Mouse (Mus musculus): ENCODE measurements around the gene Slc7a4. TPM values are rescaled to one million over a fixed set of nuclear protein-coding genes. Genes with fewer than 3 reads are reported as not detected.
"Not testable (repeated sequence)": the region's sequence is repeated elsewhere in the genome, so short reads cannot be mapped to it uniquely, and the experiment has no call there.

Slc7a4 gene
- polyA plus RNA-seq, 1 experiment: not detected

DNA sequence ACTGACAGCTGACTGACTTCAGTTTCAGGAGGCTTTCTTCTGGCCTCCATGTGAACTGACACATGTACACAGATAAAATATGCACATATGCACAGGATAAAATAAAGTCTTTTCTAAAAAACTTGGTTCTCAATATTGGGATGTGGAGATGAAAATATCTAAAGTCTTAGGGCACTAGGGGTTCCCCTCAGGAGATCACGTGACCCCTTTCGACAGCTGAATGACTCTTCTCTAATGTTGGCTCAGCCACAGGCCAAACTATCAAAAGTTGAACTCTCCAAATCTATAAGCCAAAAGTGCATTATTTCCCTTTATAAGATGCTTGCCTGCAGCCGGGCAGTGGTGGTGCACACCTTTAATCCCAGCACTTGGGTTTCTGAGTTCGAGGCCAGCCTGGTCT is 26.8 kb downstream of the Slc7a4 start:
- H3K4me1 ChIP-seq (ENCODE audit: control insufficient read depth): peaks cover 46% of the 10 kb centered on the region
- no peak for TF ChIP-seq GATA1 (IDR thresholded peaks at IDR 0.05; ENCODE audit: low read length)

DNA sequence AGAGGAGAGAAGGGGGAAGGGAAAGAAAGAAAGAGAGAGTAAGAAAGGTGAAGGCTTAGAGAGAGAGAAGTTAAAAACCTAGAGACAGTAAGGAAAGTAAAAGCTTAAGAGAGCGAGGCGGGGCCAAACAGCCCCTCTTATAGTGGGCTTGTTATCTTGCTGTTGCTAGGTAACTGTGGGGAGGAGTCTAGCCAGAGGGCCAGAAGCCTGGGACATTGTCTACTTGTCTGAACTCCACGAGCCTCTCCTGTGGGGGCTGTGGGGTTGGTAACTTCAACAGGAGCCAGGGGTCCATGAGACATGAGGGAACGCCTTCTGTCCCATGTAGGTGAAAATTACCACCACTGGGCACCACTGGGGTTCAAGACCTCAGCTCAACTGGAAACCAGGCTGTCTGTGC is 28.3 kb downstream of the Slc7a4 start:
- Histone ChIP-seq H3K4me1 (ENCODE audit: control insufficient read depth) (peaks cover 43% of the 10 kb centered on the region), H3K4me3 (replicated peaks) (peak overlapping the region; percentile 58), H3K27me3 (ENCODE audit: control insufficient read depth) (peaks cover 16% of the 10 kb centered on the region)
- peak; percentile 50; the same call in 1 of the 2 replicates for TF ChIP-seq GATA1 (IDR thresholded peaks at IDR 0.05; ENCODE audit: low read length)
- H3K36me3 ChIP-seq (ENCODE audit: control insufficient read depth); H3K9me3 ChIP-seq (ENCODE audit: control insufficient read depth, low read length): not testable (repeated sequence)

More for the DNA sequence above, 26.8 kb downstream of the Slc7a4 start:
- Histone ChIP-seq H3K9me3 (ENCODE audit: control insufficient read depth, low read length) (no peaks in the 10 kb centered on the region), H3K36me3 (ENCODE audit: control insufficient read depth) (no peaks in the 10 kb centered on the region), H3K27me3 (ENCODE audit: control insufficient read depth) (peaks cover 31% of the 10 kb centered on the region), H3K4me3 (replicated peaks) (no peak overlapping the region)

DNA sequence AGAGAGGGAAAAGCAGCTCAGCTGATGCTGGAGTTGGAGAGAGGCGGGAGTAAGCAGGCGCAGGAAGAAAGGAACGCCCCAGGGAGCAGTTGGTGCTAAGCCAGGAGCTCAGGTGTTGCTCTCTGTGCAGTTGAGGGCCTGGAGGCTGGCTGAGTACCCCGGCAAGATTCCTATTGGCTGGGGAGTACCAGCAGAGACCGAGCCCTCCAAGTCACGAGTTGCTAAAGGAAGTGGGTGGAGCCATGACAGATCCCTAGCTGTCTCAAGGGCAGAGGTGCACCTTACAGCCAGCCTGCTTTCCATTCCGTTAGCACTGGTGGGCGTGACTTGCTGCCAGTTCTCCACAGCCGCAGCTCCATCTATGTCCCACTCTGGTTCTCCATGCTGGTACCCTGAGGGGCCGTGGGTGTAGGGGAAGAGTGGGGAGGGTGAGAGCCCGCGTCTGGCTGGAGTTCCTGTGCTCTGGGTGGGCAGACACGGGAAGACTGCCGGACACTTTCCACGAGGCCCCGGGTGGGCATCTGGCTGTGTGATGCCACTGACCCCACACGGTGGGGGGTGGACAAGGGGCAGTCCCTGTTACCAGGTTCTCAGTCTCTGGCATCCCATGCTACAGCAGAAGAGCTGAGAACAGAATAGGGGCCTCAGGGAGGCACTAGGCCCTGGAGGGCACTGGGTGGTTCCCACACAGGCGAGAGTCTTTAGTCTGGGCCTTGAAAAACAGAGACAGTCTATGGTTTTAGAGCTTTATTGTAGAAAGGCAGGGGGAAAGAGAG is 28.9 kb downstream of the Slc7a4 start:
- TF ChIP-seq TAL1 (IDR thresholded peaks at IDR 0.05; ENCODE audit: low read length) (no peak), GATA1 (IDR thresholded peaks at IDR 0.05; ENCODE audit: low read length) (no peak)
- no peaks in the 10 kb centered on the region for H3K36me3 ChIP-seq (ENCODE audit: control insufficient read depth)
- H3K4me1 ChIP-seq (ENCODE audit: control insufficient read depth): peaks cover 41% of the 10 kb centered on the region
- H3K27me3 ChIP-seq (ENCODE audit: control insufficient read depth): peaks cover 10% of the 10 kb centered on the region
- H3K9me3 ChIP-seq (ENCODE audit: control insufficient read depth, low read length): no peaks in the 10 kb centered on the region
- peak overlapping the region; percentile 58 for H3K4me3 ChIP-seq (replicated peaks)

DNA sequence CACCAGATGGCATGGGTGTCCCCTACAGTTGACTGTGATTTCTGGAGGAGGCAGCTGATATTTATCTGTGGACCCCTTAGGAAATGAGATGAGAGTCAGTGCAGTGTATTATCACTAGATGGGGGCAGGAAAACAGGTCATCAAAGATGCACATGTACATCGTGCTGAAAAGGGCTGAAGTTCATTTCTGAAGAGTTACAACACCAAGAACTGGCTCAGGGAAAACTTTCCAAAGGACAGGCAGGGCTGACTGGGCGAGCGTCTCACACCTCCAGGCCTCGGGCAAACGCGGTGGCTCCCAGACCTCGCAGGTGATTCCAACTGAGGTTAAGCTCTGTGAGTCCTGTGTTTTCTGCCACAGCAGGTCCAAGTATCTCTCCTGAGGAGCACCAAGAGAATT is 30.2 kb downstream of the Slc7a4 start:
- Histone ChIP-seq H3K9me3 (ENCODE audit: control insufficient read depth, low read length) (no peaks in the 10 kb centered on the region), H3K4me1 (ENCODE audit: control insufficient read depth) (peaks cover 29% of the 10 kb centered on the region), H3K4me3 (replicated peaks) (no peak overlapping the region), H3K27me3 (ENCODE audit: control insufficient read depth) (no peaks in the 10 kb centered on the region; the same call in 1 of the 2 replicates), H3K36me3 (ENCODE audit: control insufficient read depth) (no peaks in the 10 kb centered on the region)
- no peak for TF ChIP-seq GATA1 (IDR thresholded peaks at IDR 0.05; ENCODE audit: low read length)
- no peak for TF ChIP-seq TAL1 (IDR thresholded peaks at IDR 0.05; ENCODE audit: low read length)

DNA sequence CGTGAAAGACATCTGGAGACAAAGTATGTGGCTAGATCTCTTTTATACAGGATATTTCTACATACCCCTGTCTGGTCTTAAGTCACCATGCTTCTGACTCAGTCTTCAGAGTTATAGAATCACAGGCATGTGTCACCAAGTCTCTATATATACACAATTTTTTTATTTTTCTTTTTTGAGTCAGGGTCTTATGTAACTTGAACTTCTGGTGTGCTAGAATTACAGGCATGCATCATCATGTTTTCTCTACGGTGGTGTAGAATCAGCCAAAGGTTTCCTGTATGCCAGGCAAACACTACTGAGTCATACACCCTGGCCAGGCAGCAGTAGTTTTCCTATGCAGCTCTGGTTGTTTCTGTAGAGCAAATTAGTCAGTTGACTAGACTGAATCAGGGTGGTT is 40.4 kb downstream of the Slc7a4 start:
- H3K36me3 ChIP-seq (ENCODE audit: control insufficient read depth): no peaks in the 10 kb centered on the region
- H3K4me1 ChIP-seq (ENCODE audit: control insufficient read depth): no peaks in the 10 kb centered on the region
- TF ChIP-seq TAL1 (IDR thresholded peaks at IDR 0.05; ENCODE audit: low read length) (no peak), GATA1 (IDR thresholded peaks at IDR 0.05; ENCODE audit: low read length) (no peak)
- peaks cover 28% of the 10 kb centered on the region for H3K27me3 ChIP-seq (ENCODE audit: control insufficient read depth)
- no peak overlapping the region for H3K4me3 ChIP-seq (replicated peaks)
- H3K9me3 ChIP-seq (ENCODE audit: control insufficient read depth, low read length): peaks cover 2% of the 10 kb centered on the region; the same call in 1 of the 2 replicates

DNA sequence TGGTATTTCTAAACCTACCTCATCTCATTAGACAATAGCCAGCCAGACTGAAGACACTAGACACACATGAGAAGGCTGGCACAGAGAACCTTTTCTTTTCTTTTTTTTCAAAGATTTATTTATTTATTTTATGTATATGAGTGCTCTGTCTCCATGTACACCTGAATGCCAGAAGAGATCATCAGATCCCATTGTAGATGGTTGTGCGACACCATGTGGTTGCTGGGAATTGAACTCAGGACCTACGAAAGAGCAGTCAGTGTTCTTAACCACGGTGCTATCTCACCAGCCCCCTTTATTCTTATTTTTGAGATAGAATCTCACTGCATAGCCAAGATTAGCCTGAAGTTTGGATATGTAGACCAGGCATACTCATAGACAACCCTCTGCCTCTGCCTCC is 46.4 kb downstream of the Slc7a4 start:
- peaks cover 2% of the 10 kb centered on the region; the same call in 1 of the 2 replicates for H3K9me3 ChIP-seq (ENCODE audit: control insufficient read depth, low read length)
- TF ChIP-seq GATA1 (IDR thresholded peaks at IDR 0.05; ENCODE audit: low read length) (no peak), TAL1 (IDR thresholded peaks at IDR 0.05; ENCODE audit: low read length) (no peak)
- H3K27me3 ChIP-seq (ENCODE audit: control insufficient read depth): peaks cover 15% of the 10 kb centered on the region
- H3K4me3 ChIP-seq (replicated peaks): no peak overlapping the region
- H3K36me3 ChIP-seq (ENCODE audit: control insufficient read depth): no peaks in the 10 kb centered on the region
- H3K4me1 ChIP-seq (ENCODE audit: control insufficient read depth): peaks cover 5% of the 10 kb centered on the region

DNA sequence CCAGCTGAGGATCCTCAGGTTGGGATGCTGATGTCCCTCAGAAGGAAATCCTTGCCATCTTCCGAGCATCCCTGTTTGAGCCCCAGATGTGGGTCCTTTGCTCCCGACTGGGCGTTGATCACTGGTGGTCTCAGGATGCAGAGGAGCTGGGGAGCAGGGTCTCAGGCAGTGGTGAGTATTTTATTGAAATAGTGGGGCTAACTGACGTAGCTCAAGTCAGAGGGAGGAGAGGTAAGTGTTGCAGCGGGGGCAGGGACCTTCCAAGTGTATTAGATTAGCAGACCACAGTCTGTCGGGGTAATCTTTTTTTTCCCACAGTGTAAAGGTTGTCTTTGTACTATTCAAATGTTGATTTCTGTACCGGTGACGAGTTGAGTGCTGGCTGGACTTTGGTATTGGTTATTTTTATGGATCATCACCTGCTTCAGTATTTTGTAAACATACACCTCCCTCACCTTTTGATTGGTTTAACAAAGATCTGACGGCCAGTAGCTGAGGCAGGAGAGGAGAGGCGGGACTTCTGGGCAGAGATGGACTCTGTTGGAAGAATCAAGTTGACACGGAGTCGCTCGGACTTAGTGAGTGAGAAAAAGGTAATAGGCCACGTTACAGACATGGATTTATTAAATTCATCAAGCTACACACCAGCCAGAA is 50.2 kb downstream of the Slc7a4 start:
- Histone ChIP-seq H3K36me3 (ENCODE audit: control insufficient read depth) (peaks cover 18% of the 10 kb centered on the region), H3K4me1 (ENCODE audit: control insufficient read depth) (peaks cover 28% of the 10 kb centered on the region), H3K4me3 (replicated peaks) (no peak overlapping the region), H3K27me3 (ENCODE audit: control insufficient read depth) (peaks cover 3% of the 10 kb centered on the region; the same call in 1 of the 2 replicates), H3K9me3 (ENCODE audit: control insufficient read depth, low read length) (peaks cover 2% of the 10 kb centered on the region; the same call in 1 of the 2 replicates)
- TF ChIP-seq GATA1 (IDR thresholded peaks at IDR 0.05; ENCODE audit: low read length): no peak
- no peak for TF ChIP-seq TAL1 (IDR thresholded peaks at IDR 0.05; ENCODE audit: low read length)

DNA sequence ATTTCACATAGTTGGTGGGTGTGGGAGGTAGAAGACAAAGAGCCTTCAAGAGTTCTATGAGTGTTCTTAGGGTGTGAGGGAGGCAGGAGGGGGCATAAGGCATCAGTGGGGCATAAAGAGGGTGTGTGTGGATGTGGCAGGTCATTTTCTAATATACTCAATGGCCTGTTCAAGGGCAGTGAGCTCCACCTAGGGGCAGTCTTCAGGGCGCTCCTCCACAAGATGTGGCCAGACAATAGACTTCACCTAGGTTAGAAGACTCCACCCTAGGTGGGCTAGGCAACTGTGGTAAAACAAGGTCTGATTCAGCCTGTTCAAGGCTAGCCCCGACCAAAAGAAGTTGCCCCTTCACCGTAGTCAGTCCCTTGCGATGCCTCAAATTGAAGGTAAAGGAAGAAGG is 50.7 kb downstream of the Slc7a4 start:
- Histone ChIP-seq H3K4me1 (ENCODE audit: control insufficient read depth) (peaks cover 28% of the 10 kb centered on the region), H3K27me3 (ENCODE audit: control insufficient read depth) (peaks cover 3% of the 10 kb centered on the region; the same call in 1 of the 2 replicates), H3K9me3 (ENCODE audit: control insufficient read depth, low read length) (peaks cover 2% of the 10 kb centered on the region; the same call in 1 of the 2 replicates), H3K36me3 (ENCODE audit: control insufficient read depth) (peaks cover 23% of the 10 kb centered on the region), H3K4me3 (replicated peaks) (no peak overlapping the region)
- TF ChIP-seq GATA1 (IDR thresholded peaks at IDR 0.05; ENCODE audit: low read length) (no peak), TAL1 (IDR thresholded peaks at IDR 0.05; ENCODE audit: low read length) (no peak)

DNA sequence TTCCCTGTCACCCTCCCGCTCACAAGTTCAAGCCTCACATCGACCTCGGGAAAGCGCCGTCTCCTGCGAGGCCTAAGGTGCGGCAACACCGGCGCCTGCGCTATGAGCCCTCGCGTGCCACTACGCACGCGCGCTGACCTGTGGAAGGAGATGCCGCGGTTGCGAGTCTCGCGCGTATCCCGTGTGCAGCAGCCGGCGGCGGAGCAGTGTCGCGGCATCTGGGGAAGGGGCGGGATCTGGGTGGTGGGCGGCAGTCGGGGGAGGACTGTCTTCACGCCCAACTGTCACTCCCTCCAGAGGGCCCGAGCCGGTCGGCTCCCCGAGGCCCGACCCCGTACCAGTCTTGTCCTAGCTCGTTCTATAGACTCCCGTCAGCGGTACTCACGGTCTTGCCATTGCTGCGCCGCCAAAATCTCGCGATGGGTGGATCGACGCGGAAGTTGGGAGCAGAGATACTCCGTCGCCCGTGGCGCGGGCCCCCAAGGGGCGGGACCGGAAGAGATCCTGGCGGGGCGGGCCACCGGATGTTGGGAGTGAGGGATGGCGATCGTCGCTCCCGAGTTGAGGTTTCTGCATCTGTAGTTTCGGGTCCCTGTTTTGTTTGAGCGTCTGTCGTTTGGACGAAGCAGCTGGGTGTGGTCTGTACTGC is 52.2 kb downstream of the Slc7a4 start, which contains the start of gene Thap7:
TSS of gene Thap7 (minus strand) at position 497 of the 649 bp plus-strand sequence.
- Histone ChIP-seq H3K9me3 (ENCODE audit: control insufficient read depth, low read length) (no peaks in the 10 kb centered on the region), H3K4me3 (replicated peaks) (peak within 1 kb of the TSS; percentile 72), H3K36me3 (ENCODE audit: control insufficient read depth) (peaks cover 38% of the 10 kb centered on the region), H3K27me3 (ENCODE audit: control insufficient read depth) (no peaks in the 10 kb centered on the region), H3K4me1 (ENCODE audit: control insufficient read depth) (peaks cover 28% of the 10 kb centered on the region)
- TF ChIP-seq TAL1 (IDR thresholded peaks at IDR 0.05; ENCODE audit: low read length) (no peak), GATA1 (IDR thresholded peaks at IDR 0.05; ENCODE audit: low read length) (no peak)
